Mouse (Mus musculus) adipocyte (in vitro differentiated cells): ENCODE measurements around the gene Adpgk.
"Not testable (repeated sequence)": the region's sequence is repeated elsewhere in the genome, so short reads cannot be mapped to it uniquely, and the experiment has no call there.

ENCODE experiments used
- DNase-seq: peaks from one replicate; pipeline ENCODE4 v3.0.0-alpha.2; 2016; ENCODE audit warnings: low spot score

Adpgk gene

GRCm38 (mm10) chr9:59289529-59290115, 1.7 kb upstream of the Adpgk start:
- no peak for DNase-seq

DNA sequence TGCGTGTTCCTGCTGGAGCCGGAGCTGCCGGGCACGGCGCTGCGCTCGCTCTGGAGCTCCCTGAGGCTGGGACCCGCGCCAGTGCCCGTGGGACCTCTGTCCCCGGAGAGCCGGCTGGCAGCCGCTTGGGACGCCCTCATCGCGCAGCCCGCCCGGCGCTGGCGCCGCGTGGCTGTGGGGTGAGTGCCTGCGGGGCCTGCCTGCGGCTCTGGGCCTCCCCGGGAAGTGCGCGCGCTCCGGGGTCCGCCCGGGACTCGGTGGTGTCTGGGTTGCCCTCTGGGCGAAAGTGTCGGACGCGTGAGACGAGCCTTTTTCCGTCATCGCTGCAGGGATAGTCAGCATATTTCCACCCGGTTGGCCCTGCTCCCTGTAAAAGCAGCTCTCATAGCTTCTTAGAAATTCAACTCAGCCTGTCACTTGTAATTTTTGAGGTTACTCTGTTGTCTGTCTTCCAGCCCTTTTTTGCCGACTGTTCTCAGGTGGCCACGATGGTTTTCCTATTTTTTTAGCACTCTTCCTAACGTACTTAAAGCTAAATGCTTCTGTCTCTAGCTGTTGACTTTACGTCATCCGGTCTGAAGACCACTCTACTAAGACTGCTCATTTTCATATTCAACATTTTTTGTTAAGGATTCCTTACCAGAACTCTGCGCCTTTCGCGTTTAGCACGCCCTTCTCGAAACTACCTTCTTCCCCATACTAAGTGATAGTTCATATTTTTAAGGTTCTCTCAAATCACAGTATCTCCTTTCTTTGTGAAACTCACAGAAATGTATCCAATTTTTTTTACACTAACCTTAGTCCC, 532 bp downstream of the Adpgk start:
- peak; percentile 63 for DNase-seq

DNA sequence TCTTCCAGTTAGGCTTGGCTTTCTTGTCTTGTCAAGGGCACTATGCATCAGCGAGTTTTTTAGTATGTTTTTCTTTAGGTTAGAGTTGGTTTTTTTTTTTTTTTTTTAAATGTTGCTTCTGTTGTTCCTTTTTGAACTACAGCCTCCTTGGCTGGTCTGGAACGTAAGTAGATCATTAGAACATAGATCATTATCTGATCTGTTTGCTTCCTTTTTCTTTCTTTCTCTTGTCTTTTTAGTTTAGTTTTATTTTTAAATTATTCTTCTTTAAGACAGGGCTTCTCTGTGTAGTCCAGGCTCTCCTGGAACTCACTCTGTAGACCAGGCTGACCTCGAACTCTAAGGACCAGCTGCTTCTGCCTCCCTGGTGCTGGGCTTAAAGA, 1.1 kb downstream of the Adpgk start:
- DNase-seq = no peak

DNA sequence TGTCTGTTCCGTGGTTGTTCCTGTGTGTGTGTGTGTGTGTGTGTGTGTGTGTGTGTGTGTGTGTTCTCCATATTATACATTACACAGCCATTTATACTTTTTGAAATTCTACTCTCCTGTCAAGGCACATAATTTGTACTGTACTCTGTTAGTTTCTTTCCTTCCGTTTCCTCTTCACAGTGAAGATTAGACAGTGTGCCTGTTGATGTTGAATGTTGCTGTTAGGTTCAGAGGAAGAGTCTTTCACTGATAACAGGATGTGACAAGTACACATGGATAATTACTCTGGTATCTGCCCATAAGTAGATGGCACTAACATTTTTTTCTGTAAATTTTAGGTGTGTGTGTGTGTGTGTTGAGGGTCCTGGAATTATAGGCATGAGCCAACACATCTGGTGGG, 5.1 kb downstream of the Adpgk start:
- DNase-seq = no peak

DNA sequence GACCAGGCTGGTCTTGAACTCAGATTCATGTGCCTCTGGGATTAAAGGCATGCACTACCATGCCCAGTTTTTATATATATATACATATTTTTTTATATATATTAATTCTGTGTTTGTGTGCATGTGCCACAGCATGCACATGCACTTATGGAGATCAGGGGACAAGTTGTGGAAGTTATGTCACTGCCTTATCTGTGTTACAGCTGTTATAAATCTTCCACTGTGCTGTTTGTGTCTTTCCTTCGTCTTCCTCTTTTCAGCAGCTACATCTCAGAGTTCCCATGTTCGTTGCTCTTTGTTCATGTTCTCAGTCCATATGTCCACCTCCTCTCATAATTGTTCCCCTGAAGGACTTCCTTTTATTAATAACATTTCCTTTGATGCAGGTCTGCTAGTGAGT, 16.5 kb downstream of the Adpgk start:
- DNase-seq = no peak

GRCm38 (mm10) chr9:59310582-59311283, 19.4 kb downstream of the Adpgk start:
- no peak for DNase-seq

GRCm38 (mm10) chr9:59311284-59311670, 19.9 kb downstream of the Adpgk start:
- DNase-seq = peak; percentile 25

DNA sequence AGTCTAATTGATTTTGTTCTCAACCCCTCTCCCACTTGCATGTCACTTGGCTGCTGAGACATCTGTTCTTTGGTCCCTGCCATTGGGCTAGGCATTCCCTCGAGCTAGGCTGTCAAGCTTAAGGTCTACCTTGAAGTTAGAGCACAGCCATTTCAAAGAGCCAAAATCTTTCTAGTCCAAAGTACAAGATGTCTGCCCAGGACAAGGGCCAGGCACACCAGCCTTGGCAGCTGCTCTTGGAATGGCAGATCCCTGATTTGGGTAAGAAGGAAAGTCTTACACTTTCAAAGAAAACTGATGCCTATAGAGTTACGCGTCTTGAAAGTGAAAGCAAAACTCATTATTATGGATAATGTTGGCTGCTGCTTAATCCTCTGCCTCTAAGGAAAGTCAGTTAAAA, 24.8 kb downstream of the Adpgk start:
- peak; percentile 20 for DNase-seq

DNA sequence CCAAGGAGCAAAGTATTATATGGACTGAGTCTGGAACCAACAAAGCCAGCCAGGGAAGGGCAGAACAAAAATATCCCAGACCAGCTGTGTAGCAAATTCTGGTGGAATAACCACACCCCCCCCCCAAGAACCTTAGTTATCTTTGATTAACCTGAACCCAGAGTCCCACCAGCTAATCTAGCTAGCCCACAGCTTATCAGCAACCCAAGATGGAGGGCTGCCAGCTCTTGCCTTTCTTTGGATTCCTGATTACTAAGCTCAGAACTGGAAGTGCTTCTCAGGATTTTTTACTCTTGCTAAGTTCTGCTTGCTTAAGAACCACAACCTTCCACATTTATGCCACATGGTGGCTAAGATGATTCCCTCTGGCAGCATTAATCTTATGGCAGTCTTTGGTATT, 33.0 kb downstream of the Adpgk start:
- peak; percentile 15 for DNase-seq

- no peak for DNase-seq
Observed at GRCm38 (mm10) chr9:59330055-59330454, 38.7 kb downstream of the Adpgk start.

- DNase-seq = no peak
Observed at GRCm38 (mm10) chr9:59336539-59336938, 45.2 kb downstream of the Adpgk start.

GRCm38 (mm10) chr9:59337889-59338288, 46.5 kb downstream of the Adpgk start:
- DNase-seq = no peak

DNA sequence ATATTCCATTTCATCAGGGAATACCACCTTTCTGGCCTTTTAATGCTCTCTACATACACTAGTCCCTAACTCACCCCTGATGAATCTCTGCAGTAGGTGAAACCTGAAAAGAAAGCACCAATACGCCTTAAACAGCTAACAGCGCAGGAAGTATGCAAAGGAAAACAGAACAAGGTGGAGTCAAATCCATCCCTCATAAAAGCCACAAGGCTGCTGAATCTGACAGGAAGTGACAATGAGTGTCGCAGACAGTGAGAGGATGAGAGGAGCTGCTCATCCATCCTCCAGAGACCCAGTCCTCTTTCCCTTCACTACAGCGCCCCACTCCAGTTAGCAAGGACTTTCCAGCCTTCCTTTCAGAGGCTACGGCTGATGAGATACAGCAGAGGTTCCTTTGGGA, 47.1 kb downstream of the Adpgk start:
- no peak for DNase-seq

DNA sequence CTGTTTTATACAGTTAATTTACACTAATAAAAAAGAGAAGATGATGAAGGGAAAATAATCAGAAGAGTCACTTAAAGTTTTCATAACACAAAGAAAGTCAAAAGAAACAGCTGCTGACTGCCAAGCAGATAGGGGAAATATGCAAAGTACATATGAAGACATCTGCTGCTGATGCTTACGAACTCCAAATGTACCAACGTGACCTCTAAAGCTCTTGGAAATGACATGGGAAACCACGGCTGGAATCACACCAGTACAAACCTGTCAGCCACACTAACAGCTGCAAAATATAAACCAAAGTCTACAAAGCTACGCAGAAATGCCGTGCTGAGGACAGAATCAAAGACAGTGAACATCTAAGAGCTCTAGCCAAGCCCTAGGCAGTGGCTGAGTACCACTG, 47.7 kb downstream of the Adpgk start:
- no peak for DNase-seq

DNA sequence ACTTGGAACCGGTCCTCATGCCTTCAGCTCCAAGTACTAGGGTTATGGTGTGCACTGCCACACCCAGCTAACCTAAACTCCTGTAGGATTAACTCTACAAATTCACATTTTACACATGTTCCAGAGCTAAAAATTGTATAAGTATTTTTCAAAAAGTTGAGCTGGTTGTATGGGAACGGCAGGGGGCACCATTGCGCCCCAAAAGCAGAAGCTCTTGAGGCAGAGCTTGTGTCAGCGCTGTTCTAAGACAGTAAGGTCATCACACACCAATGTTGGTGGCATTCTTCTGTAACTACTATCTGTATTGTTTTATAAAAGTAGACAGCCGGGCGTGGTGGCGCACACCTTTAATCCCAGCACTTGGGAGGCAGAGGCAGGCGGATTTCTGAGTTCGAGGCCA, 48.6 kb downstream of the Adpgk start:
- peak; percentile 57 for DNase-seq

DNA sequence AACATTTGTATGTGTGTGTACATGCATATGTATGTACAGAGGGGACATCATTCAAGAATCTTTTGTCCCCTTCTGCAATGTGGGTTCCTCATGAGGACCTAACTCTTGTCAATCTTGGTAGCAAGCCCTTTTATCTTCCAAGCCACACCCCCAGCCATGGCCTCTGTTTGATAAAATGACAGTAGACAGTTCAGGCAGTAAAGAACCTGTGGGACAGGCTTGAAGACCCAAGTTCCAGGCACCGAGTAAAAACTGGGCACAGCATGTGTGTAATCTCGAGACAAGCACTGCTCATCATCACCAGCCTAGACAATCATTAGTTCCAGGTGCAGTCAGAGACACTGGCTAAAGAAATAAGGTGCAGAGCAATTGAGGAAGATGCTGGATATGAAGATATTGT, 54.8 kb downstream of the Adpgk start:
- DNase-seq = no peak

DNA sequence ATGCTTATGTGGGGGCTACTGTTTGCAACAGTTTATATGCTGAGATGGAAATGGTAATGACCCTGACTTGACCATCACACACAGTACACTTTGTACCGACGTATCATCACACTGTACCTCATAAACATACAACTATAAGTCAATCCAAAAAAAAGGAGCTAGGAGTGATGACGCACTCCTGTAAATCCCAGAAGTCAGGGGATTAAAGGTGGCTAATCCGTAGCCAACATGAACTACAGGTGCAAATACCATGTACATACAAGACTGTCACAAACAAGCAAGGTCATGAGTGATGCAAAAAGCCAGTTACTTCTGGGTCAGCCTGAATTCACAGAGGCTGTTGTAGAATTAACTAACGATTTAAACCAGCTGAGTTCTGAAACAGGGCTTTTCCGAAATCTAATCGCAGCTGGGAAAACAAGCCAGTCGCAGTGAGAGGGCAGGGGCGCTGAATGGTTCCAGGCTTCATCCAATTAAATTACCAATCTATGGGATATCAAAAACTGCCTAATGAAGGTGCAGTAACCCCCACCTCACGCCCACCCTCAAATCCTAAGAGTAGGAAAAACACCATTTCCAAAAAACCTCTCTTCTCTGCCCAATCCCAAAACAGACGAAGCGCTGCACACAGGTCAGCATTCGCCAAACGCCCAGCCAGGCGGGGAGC, 61.4 kb downstream of the Adpgk start:
- peak; percentile 5 for DNase-seq

DNA sequence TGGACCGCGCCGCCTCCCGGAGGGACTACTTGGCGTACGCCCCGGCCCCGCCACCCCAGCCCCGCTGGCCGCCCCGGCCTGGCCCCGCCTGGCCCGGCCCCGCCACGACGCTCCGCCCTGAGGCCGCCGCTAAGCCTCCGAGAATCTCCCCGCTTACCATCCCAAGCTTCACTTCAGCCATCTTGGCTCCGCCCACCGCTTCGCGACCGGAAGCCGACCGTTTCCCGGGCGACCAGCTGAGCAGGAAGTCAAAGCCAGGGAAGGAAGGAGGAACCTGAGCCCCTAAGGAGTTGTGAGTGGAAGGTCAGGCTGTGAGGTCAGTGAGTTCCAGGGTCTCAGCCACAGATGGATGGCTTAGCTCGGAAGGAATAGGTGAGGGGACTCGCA, 61.9 kb downstream of the Adpgk start, which contains the start of gene Bbs4:
TSS of gene Bbs4 (minus strand) at position 256 of the 387 bp plus-strand sequence.
- peak; percentile 90 for DNase-seq

DNA sequence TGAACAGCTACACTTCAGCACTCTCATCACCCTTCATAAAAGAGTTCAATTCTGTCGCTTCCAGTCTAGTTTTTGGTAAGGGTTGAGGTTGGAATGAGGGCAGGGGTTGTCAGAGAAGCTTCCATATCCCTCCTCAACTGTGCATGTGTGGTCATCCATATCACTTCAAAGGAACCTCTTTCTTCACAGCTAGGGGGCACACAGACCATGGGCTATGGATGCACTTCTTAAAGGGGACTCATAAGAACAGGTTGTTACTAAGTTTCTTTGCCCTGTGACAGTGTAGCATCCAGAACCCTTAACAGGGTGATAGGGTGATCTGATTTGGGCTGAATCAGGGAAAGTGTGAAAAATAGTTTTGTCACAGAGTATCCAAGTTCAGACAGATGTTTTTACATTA, 66.7 kb downstream of the Adpgk start:
- DNase-seq = not testable (repeated sequence)

- not testable (repeated sequence) for DNase-seq
Observed at GRCm38 (mm10) chr9:59360487-59360886, 69.1 kb downstream of the Adpgk start.

- no peak for DNase-seq
Observed at GRCm38 (mm10) chr9:59369220-59369619, 77.9 kb downstream of the Adpgk start.

DNA sequence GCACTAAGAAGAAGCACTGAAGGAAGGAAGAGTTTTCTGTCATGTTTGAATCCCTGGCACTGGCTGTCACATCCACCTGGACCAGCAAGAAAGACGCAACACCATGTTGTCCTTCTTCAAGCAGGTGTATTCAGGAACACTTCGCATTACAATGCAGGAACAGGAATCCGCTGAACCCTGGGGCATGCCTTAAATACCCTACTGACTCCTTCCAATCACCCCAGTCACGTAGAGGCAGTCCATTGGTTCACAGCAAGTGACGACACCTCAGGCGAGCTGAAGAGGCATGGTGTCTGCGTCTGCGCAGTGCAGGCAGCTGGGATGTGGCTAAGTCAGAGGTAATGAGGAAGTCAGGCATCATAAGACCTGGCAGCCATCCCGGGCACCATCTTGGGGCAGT, 78.3 kb downstream of the Adpgk start:
- no peak for DNase-seq
